Mouse (Mus musculus) liver, embryonic 14.5 days (tissue): ENCODE measurements around the gene Gm10638. TPM values are rescaled to one million over a fixed set of nuclear protein-coding genes. Genes with fewer than 3 reads are reported as not detected.

Experiments
- ATAC-seq: fragments of 200-750 bp; cut with Nextera tagmentation; 2 replicates; pipeline ENCODE4 v1.8.0; 2017; ENCODE audit warnings: moderate number of reproducible peaks, mild to moderate bottlenecking, moderate library complexity; ENCODE audit not compliant: insufficient read depth
- DNase-seq, 3 experiments: peaks; one replicate each; pipeline ENCODE4 v3.0.0-alpha.2; 2012 to 2013; ENCODE audit warnings: low read depth in 3 of 3, low spot score in 3 of 3
- H3K27ac ChIP-seq: fragments of 300-500 bp; sonication (generic); 2 replicates; pipeline ENCODE4 v1.5.1; 2014; ENCODE audit warnings: moderate library complexity, mild to moderate bottlenecking, control low read depth, inconsistent platforms
- H3K27me3 ChIP-seq: fragments of 300-500 bp; sonication (generic); 2 replicates; pipeline ENCODE4 v1.6.1; 2014; ENCODE audit warnings: mild to moderate bottlenecking, low read length, moderate library complexity; ENCODE audit not compliant: control insufficient read depth, insufficient read depth
- H3K36me3 ChIP-seq: fragments of 300-500 bp; sonication (generic); replicated peaks from 2 replicates; pipeline ENCODE4 v1.6.1; 2014; ENCODE audit warnings: low read depth; ENCODE audit not compliant: control insufficient read depth, insufficient read depth
- H3K4me1 ChIP-seq, 2 experiments: fragments of 200-500 bp in 1 of 2; fragments of 300-500 bp in 1 of 2; sonication (generic) in 1 of 2; replicated peaks; 2 replicates each; pipeline ENCODE4 v1.6.1; 2012 to 2014; ENCODE audit warnings: antibody characterized with exemption in 1 of 2, inconsistent platforms in 1 of 2, low read length in 1 of 2; ENCODE audit not compliant: control insufficient read depth in 2 of 2, insufficient read depth in 2 of 2
- H3K4me2 ChIP-seq: fragments of 300-500 bp; sonication (generic); 2 replicates; pipeline ENCODE4 v1.6.1; 2014; ENCODE audit warnings: low read depth, mild to moderate bottlenecking, control low read depth, moderate library complexity
- H3K4me3 ChIP-seq, 2 experiments: fragments of 200-500 bp in 1 of 2; fragments of 300-500 bp in 1 of 2; sonication (generic) in 1 of 2; 2 replicates each; pipeline ENCODE4 v1.5.1; 2012 to 2014; ENCODE audit warnings: low read depth in 2 of 2, low read length in 2 of 2, mild to moderate bottlenecking in 2 of 2, control low read depth in 1 of 2, inconsistent platforms in 1 of 2, moderate library complexity in 1 of 2; ENCODE audit not compliant: insufficient read depth in 1 of 2
- H3K9ac ChIP-seq: fragments of 300-500 bp; sonication (generic); replicated peaks from 2 replicates; pipeline ENCODE4 v1.6.1; 2014; ENCODE audit warnings: mild to moderate bottlenecking, control low read depth, moderate library complexity
- H3K9me3 ChIP-seq: fragments of 300-500 bp; sonication (generic); 2 replicates; pipeline ENCODE4 v1.6.1; 2016; ENCODE audit warnings: low read length, mixed read lengths; ENCODE audit not compliant: control insufficient read depth
- CTCF ChIP-seq: IDR thresholded peaks from 2 replicates; pipeline ENCODE4 v1.5.1; 2016; ENCODE audit warnings: antibody characterized with exemption, low read depth, control low read depth
- EP300 ChIP-seq: IDR thresholded peaks from 2 replicates; pipeline ENCODE4 v1.6.1; 2016; ENCODE audit warnings: antibody characterized with exemption, low read depth
- WGBS: fragments of 180-500 bp; shearing (Covaris S2); extraction: QIAGEN DNeasy Blood & Tissue Kit; methylation state at CpG from one replicate; pipeline ENCODE4 v1.1.7; 2014; ENCODE audit not compliant: insufficient replicate concordance; 5-methylcytosine and 5-hydroxymethylcytosine counted together
- polyA plus RNA-seq, 2 experiments: library from polyadenylated mRNA; depleted of rRNA in 1 of 2; stranded (reverse) in 1 of 2; unstranded in 1 of 2; fragments of >200 nt; fragmentation: Nextera tagmentation in 1 of 2; extraction: Ambion mirVana in 1 of 2; gene quantifications; 2 replicates each; pipeline versions ENCODE4 v1.2.1 to v1.2.3; 2012 to 2014

Gene Gm10638
- polyA plus RNA-seq (2012; rRNA removed) (0.27 and 0.33 TPM in 2 replicates), polyA plus RNA-seq (2014; fragmentation: Nextera tagmentation; extraction: Ambion mirVana) (1.1 and 1.5 TPM in 2 replicates)

DNA sequence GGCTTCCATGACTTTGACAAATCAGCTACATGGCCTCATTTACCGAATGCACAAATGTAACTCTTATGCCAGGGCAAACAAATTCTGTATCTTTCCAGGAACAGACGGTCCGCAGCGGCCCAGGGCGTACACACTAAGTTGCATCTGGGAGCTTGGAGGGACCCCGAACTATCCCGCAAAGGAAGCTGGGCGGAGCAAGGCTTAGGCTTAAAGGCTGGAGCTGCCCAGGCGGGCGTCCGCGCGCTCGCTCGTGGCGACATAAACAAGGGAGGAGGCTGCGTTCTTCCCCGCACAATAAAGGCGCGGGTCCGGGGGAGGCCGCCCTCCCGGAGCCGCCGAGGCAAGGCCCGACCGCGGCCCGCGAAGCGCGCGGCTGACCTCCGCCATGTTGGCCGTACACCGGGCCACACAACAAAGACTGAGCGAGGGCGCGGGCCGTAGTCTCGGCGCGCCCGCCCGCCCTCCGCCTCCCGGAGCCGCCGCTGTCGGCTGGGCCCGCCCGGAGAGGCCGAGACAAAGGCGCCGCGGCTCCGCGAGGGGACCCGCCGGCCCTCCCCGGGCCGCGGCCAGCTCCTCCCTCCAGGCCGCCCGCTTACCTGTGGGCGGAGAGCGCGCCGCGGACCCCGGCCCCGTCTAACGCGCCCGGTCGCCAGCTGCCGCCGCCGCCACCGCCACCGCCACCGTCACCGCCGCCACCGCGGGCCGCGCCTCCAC, at the start of gene Gm10638, which contains the start of gene Siah1a:
TSS of gene Gm10638 (plus strand) at position 479 of the 714 bp plus-strand sequence.
TSS of gene Siah1a (minus strand) at position 714 of the 714 bp plus-strand sequence.
- H3K27me3 ChIP-seq, result no peaks in the 10 kb centered on the region
- ATAC-seq (peak; percentile 73), DNase-seq (peak; percentile 52 to 64 (median 58))
- no peaks in the 10 kb centered on the region for H3K36me3 ChIP-seq
- H3K9me3 ChIP-seq, result no peaks in the 10 kb centered on the region
- H3K4me3 ChIP-seq, result peak within 1 kb of the TSS; percentile 80 to 83
- TF ChIP-seq EP300 (no peak), CTCF (no peak)
- peaks cover 19 to 20% of the 10 kb centered on the region in 2 experiments for H3K4me1 ChIP-seq
- under 1% methylated on average over 61 of the region's 88 CpGs for WGBS
- peak within 1 kb of the TSS; percentile 81 for H3K27ac ChIP-seq
- peak within 1 kb of the TSS; percentile 99 for H3K4me2 ChIP-seq
- peak within 1 kb of the TSS; percentile 92 for H3K9ac ChIP-seq

DNA sequence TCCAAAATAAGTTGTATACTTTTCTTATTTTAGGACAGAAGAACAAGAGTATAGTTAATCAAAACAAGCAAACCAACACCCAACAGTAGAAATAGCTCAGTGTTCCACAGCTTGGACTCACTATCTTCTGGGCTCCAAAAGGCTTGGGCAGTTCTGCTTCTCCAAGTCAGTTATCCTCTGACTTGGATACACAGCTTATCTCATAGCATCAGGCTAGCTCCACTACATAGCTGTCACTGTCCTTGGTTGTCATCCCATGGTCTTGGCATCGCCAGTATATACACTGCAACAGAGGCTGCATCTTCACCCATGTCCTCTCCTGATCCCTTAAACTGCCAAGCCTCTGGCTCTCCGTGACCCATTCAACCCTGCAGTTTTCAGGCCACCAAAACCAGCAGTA, 49.8 kb upstream of the Gm10638 start:
- no peak overlapping the region for H3K4me2 ChIP-seq
- 52% methylated on average over 2 of the region's 2 CpGs for WGBS
- DNase-seq (no peak), ATAC-seq (peak; percentile 56; the same call in 1 of the 2 replicates)
- H3K27me3 ChIP-seq, result no peaks in the 10 kb centered on the region
- no peaks in the 10 kb centered on the region for H3K36me3 ChIP-seq
- peaks cover 0 to 9% of the 10 kb centered on the region in 2 experiments; a peak in 2 of 4 replicates for H3K4me1 ChIP-seq
- no peak overlapping the region for H3K9ac ChIP-seq
- H3K27ac ChIP-seq, result no peak overlapping the region
- TF ChIP-seq CTCF (no peak), EP300 (0 out of 2 replicates have a peak, but pooled peaks have one; percentile 40)
- H3K9me3 ChIP-seq, result no peaks in the 10 kb centered on the region
- H3K4me3 ChIP-seq, result no peak overlapping the region

DNA sequence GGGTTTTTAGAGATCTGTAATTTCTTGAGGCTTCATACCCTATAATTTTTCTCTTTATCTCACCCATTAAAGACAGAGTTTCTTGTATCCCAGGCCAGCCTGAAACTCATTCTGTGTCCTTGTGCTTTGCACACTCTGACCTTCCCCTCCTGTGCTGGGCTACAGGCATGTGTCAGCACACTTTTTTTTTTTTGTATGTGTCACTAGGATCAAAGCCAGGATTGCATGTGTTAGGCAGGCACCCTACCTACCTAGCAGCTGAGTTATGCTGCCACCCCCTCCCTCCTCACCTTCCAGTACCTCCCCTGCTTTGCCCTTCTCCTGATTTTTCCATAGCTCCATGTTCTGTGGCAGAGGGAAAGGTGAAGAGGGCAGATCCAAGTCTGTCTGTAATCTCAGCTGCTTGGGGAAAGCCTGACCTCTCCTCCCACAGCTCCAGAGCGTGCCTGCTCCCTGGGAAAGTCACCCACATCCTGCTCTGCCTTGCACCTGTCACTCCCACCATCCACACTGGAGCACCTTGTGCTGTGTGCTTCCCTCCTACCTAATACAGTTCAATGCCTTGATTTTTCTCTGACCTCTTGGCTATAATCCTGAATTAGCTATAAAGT, 46.6 kb upstream of the Gm10638 start:
- ATAC-seq, result no peak
- 89% methylated on average over 1 of the region's 1 CpGs for WGBS
- Histone ChIP-seq H3K4me1 (peaks cover 10 to 13% of the 10 kb centered on the region in 2 experiments), H3K36me3 (no peaks in the 10 kb centered on the region), H3K27ac (no peak overlapping the region), H3K4me2 (no peak overlapping the region), H3K9ac (no peak overlapping the region), H3K9me3 (no peaks in the 10 kb centered on the region), H3K4me3 (no peak overlapping the region), H3K27me3 (no peaks in the 10 kb centered on the region)
- TF ChIP-seq EP300, result no peak
- no peak for TF ChIP-seq CTCF
- DNase-seq, result no peak

DNA sequence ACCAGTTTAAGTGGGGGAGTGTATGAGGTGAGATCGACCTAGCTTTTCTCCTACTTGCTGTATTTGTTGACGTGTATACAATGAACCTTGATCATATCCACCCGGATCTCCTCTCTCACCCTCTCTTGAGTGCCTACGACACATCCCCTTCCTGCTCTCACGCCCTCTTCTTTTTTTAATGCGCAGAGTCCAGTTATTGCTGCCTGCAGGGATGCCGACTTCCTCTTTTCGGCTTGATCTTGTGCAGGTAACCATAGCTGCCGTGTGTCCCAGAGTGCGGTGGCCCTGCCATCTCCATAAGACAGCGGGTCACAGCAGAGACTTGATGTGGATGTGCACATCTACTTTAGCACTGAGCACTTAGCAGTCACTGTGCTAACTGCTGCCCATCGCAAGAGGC, 46.0 kb upstream of the Gm10638 start:
- H3K4me1 ChIP-seq, result peaks cover 10% of the 10 kb centered on the region in 2 experiments
- no peak overlapping the region for H3K9ac ChIP-seq
- H3K4me2 ChIP-seq, result no peak overlapping the region
- H3K9me3 ChIP-seq, result no peaks in the 10 kb centered on the region
- H3K4me3 ChIP-seq, result no peak overlapping the region
- no peak for DNase-seq
- ATAC-seq, result no peak
- TF ChIP-seq CTCF (no peak), EP300 (no peak)
- no peaks in the 10 kb centered on the region for H3K36me3 ChIP-seq
- no peak overlapping the region for H3K27ac ChIP-seq
- WGBS, result 68% methylated on average over 12 of the region's 12 CpGs
- H3K27me3 ChIP-seq, result no peaks in the 10 kb centered on the region

DNA sequence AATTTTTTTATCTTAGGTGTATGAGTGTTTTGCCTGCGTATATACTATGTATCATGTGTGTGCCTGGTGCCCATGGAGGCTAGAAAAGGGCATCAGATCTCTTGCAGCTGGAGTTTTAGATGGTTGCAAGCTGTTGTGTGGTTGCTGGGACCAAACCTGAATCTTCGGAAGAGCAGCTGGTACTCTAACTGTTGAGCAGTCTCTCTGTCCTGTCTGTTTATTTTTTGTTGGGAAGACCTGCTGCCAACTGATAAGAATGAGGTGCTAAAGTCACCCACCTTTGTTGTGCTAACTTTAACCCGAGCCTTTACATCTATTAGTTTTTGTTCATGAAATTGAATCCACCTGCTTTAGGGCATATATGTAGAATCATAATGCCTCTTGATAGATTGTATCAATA, 43.0 kb upstream of the Gm10638 start:
- Histone ChIP-seq H3K4me3 (no peak overlapping the region), H3K36me3 (no peaks in the 10 kb centered on the region), H3K27ac (no peak overlapping the region), H3K9ac (no peak overlapping the region), H3K9me3 (no peaks in the 10 kb centered on the region), H3K4me1 (peaks cover 21 to 22% of the 10 kb centered on the region in 2 experiments), H3K4me2 (no peak overlapping the region), H3K27me3 (no peaks in the 10 kb centered on the region)
- DNase-seq (peak in 2 of 3 experiments; percentile 11 to 26), ATAC-seq (peak; percentile 69)
- 39% methylated on average over 3 of the region's 3 CpGs for WGBS
- TF ChIP-seq CTCF (no peak), EP300 (peak; percentile 73)
